Comparison of ENCODE assay signal across 14 mouse cellular contexts in the genomic region with DNA sequence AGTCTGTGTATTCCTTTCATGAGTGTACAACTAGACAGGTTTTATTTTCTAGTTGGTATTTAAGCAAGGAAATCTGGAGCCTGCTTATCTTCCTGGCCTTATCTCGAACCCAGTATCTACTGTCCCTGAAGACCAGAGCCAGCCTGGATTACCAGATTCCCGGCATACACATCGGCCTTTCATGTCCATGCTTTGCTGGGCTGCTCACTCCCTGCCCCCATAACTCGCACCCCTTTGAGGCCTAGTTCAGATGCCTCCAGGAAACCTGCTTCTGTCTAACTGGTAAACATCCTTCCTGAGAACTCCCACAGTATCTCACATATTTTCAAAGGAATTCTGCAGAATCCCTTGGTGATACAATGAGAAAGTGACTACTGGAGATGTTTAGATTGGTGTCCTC. TPM values are rescaled to one million over a fixed set of nuclear protein-coding genes. Genes with fewer than 3 reads are reported as not detected.
A peak's percentile ranks its signal among the peaks of the same experiment; 100 is the strongest.
DNase-seq lines count a peak whose midpoint lies in the region; ATAC-seq and TF ChIP-seq lines count a peak whose summit lies in the region.
"Had no signal": no experiment of that assay in that cellular context is flagged by ENCODE, and none has a peak within 500 bp of the region (broad histone marks: within the 10 kb centered on the region; RNA-seq: fewer than 3 reads in every experiment).

No protein-coding gene starts in this region.

- intact Hi-C loops in heart, postnatal 36 days (cut with DNase I), result no loop called here

- H3K9ac ChIP-seq in heart, embryonic 12.5 days, result no peak overlapping the region
- no peak overlapping the region for H3K9ac ChIP-seq in embryonic facial prominence, embryonic 13.5 days
- H3K9ac ChIP-seq in limb, embryonic 14.5 days (ENCODE audit: low read depth, low read length, severe bottlenecking), result no peak overlapping the region

- no peaks in the 10 kb centered on the region for H3K9me3 ChIP-seq in heart, embryonic 12.5 days (replicated peaks)
- no peaks in the 10 kb centered on the region for H3K9me3 ChIP-seq in embryonic facial prominence, embryonic 13.5 days
- no peaks in the 10 kb centered on the region for H3K9me3 ChIP-seq in limb, embryonic 14.5 days (ENCODE audit: control insufficient read depth, low read length)

- no peak for TF ChIP-seq CTCF in layer of hippocampus, adult 2 months (conservative IDR thresholded peaks at IDR 0.05)

- no peaks in the 10 kb centered on the region for H3K36me3 ChIP-seq in heart, embryonic 12.5 days
- H3K36me3 ChIP-seq in embryonic facial prominence, embryonic 13.5 days, result 0 out of 2 replicates have a peak, but pooled peaks cover 3% of the 10 kb centered on the region
- H3K36me3 ChIP-seq in limb, embryonic 14.5 days (ENCODE audit: control insufficient read depth, insufficient read depth, low read length), result no peaks in the 10 kb centered on the region; the same call in 1 of the 2 replicates

- no peak overlapping the region for H3K4me3 ChIP-seq in heart, embryonic 12.5 days
- H3K4me3 ChIP-seq in layer of hippocampus, adult 2 months, result no peak overlapping the region
- H3K4me3 ChIP-seq in embryonic facial prominence, embryonic 13.5 days, result no peak overlapping the region
- H3K4me3 ChIP-seq in limb, embryonic 14.5 days (replicated peaks; ENCODE audit: low read length), result no peak overlapping the region
- H3K4me3 ChIP-seq: left cerebral cortex, adult 2 months had no signal

- WGBS in heart, embryonic 12.5 days, result 13% methylated on average over 4 of the region's 4 CpGs
- 21% methylated on average over 4 of the region's 4 CpGs for WGBS in embryonic facial prominence, embryonic 13.5 days
- 41% methylated on average over 4 of the region's 4 CpGs for WGBS in limb, embryonic 14.5 days

- H3K4me2 ChIP-seq in heart, embryonic 12.5 days, result no peak overlapping the region
- H3K4me2 ChIP-seq in embryonic facial prominence, embryonic 13.5 days, result no peak overlapping the region
- no peak overlapping the region for H3K4me2 ChIP-seq in limb, embryonic 14.5 days (replicated peaks; ENCODE audit: low read depth, low read length, severe bottlenecking)

- H3K27ac ChIP-seq in heart, embryonic 12.5 days (ENCODE audit: poor library complexity, severe bottlenecking), result peak overlapping the region; percentile 45
- peak overlapping the region; percentile 12; the same call in 1 of the 2 replicates for H3K27ac ChIP-seq in layer of hippocampus, adult 2 months
- H3K27ac ChIP-seq in embryonic facial prominence, embryonic 13.5 days, result peak overlapping the region; percentile 83
- peak overlapping the region; percentile 30; the same call in 1 of the 2 replicates for H3K27ac ChIP-seq in limb, embryonic 14.5 days (replicated peaks; ENCODE audit: low read depth, low read length)
- H3K27ac ChIP-seq: left cerebral cortex, adult 2 months had no signal

- 0 out of 2 replicates have a peak, but pooled peaks have one; percentile 6 for ATAC-seq in heart, embryonic 12.5 days (ENCODE audit: insufficient number of reproducible peaks, low FRiP score)
- ATAC-seq in embryonic facial prominence, embryonic 13.5 days (ENCODE audit: insufficient number of reproducible peaks, insufficient read depth, low FRiP score, low TSS enrichment, low read depth), result no peak
- ATAC-seq in limb, embryonic 14.5 days (ENCODE audit: low FRiP score, low read depth), result no peak

- DNase-seq in heart, postnatal 36 days, result no peak
- DNase-seq in layer of hippocampus, adult 2 months (ENCODE audit: low spot score in 2 of 2), result no peak
- no peak for DNase-seq in layer of hippocampus, postnatal 14 days (ENCODE audit: low spot score in 2 of 2)
- DNase-seq in limb, embryonic 14.5 days (ENCODE audit: low spot score), result no peak
- no peak for DNase-seq in thymus, postnatal 14 days
- no peak for DNase-seq in cerebellum, adult 9-10 months
- DNase-seq: kidney, adult 9 months; spleen, adult 18-20 months; thymus, postnatal 25 days had no signal

- peaks cover 18% of the 10 kb centered on the region for H3K4me1 ChIP-seq in heart, embryonic 12.5 days (replicated peaks)
- peaks cover 67% of the 10 kb centered on the region for H3K4me1 ChIP-seq in embryonic facial prominence, embryonic 13.5 days
- H3K4me1 ChIP-seq in limb, embryonic 14.5 days (ENCODE audit: control insufficient read depth, insufficient read depth, low read length), result peaks cover 49% of the 10 kb centered on the region

- no peaks in the 10 kb centered on the region for H3K27me3 ChIP-seq in heart, embryonic 12.5 days (replicated peaks)
- no peaks in the 10 kb centered on the region for H3K27me3 ChIP-seq in embryonic facial prominence, embryonic 13.5 days
- no peaks in the 10 kb centered on the region for H3K27me3 ChIP-seq in limb, embryonic 14.5 days (ENCODE audit: control insufficient read depth, insufficient read depth, low read length)

- no peak for TF ChIP-seq POLR2A in limb, embryonic 14.5 days (IDR thresholded peaks at IDR 0.05; ENCODE audit: borderline replicate concordance, extremely low read depth, insufficient read depth, insufficient read length)

RNA-seq across cellular contexts. Expression of gene Cpa1, which starts 26.3 kb away (rescaled TPM):
- polyA plus RNA-seq in heart, embryonic 12.5 days (2016; fragmentation: Nextera tagmentation; extraction: Ambion mirVana), result 1.8 and 2.0 TPM in 2 replicates
- under 1 TPM in 1 of 2 experiments, not detected in 1; 0.27 TPM for total RNA-seq in heart, postnatal 36 days (2021)
- not detected for total RNA-seq in layer of hippocampus, adult 2 months (2021)
- total RNA-seq in layer of hippocampus, postnatal 14 days (2021), result not detected
- polyA plus RNA-seq in embryonic facial prominence, embryonic 13.5 days (2015; fragmentation: Nextera tagmentation; extraction: Ambion mirVana), result 0.34 and 0.87 TPM in 2 replicates
- polyA plus RNA-seq in limb, embryonic 14.5 days (2012; rRNA removed), result 1.4 and 2.8 TPM in 2 replicates
- 1.1 and 1.3 TPM in 2 replicates for polyA plus RNA-seq in limb, embryonic 14.5 days (2014; fragmentation: Nextera tagmentation; extraction: Ambion mirVana)
- total RNA-seq: common myeloid progenitor, adult 5-6 weeks; left cerebral cortex, adult 2 months; megakaryocyte progenitor cell, adult 5-6 weeks had no signal

RNA-seq across cellular contexts. Expression of gene Cep41, which starts 28.3 kb away (rescaled TPM):
- 11.9 TPM in 2 replicates for polyA plus RNA-seq in heart, embryonic 12.5 days (2016; fragmentation: Nextera tagmentation; extraction: Ambion mirVana)
- total RNA-seq in heart, postnatal 36 days (2021), result 1 to 10 TPM; 2.5 to 2.7 TPM
- 1 to 10 TPM; 7.3 to 7.7 TPM for total RNA-seq in layer of hippocampus, adult 2 months (2021)
- total RNA-seq in layer of hippocampus, postnatal 14 days (2021), result 1 to 10 TPM; 4.9 to 6.7 TPM
- 23.4 and 23.9 TPM in 2 replicates for polyA plus RNA-seq in embryonic facial prominence, embryonic 13.5 days (2015; fragmentation: Nextera tagmentation; extraction: Ambion mirVana)
- polyA plus RNA-seq in limb, embryonic 14.5 days (2012; rRNA removed), result 44.3 and 48.5 TPM in 2 replicates
- polyA plus RNA-seq in limb, embryonic 14.5 days (2014; fragmentation: Nextera tagmentation; extraction: Ambion mirVana), result 41.1 and 50.9 TPM in 2 replicates

RNA-seq across cellular contexts. Expression of gene Cpa5, which starts 54.5 kb away (rescaled TPM):
- polyA plus RNA-seq in heart, embryonic 12.5 days (2016; fragmentation: Nextera tagmentation; extraction: Ambion mirVana), result 1.1 and 1.9 TPM in 2 replicates
- total RNA-seq in heart, postnatal 36 days (2021), result not detected
- total RNA-seq in layer of hippocampus, adult 2 months (2021), result not detected
- not detected for total RNA-seq in layer of hippocampus, postnatal 14 days (2021)
- 0.12 and 0.28 TPM in 2 replicates for polyA plus RNA-seq in embryonic facial prominence, embryonic 13.5 days (2015; fragmentation: Nextera tagmentation; extraction: Ambion mirVana)
- 0.81 and 0.87 TPM in 2 replicates for polyA plus RNA-seq in limb, embryonic 14.5 days (2012; rRNA removed)
- 0.57 and 0.99 TPM in 2 replicates for polyA plus RNA-seq in limb, embryonic 14.5 days (2014; fragmentation: Nextera tagmentation; extraction: Ambion mirVana)
- total RNA-seq: common myeloid progenitor, adult 5-6 weeks; left cerebral cortex, adult 2 months; megakaryocyte progenitor cell, adult 5-6 weeks had no signal

RNA-seq across cellular contexts. Expression of gene Mest, which starts 58.1 kb away (rescaled TPM):
- polyA plus RNA-seq in heart, embryonic 12.5 days (2016; fragmentation: Nextera tagmentation; extraction: Ambion mirVana), result 3,424 and 3,742 TPM in 2 replicates
- 10 to 100 TPM; 12.0 to 15.5 TPM for total RNA-seq in heart, postnatal 36 days (2021)
- 10 to 100 TPM; 45.2 to 47.5 TPM for total RNA-seq in layer of hippocampus, adult 2 months (2021)
- 10 to 100 TPM; 72.8 to 77.3 TPM for total RNA-seq in layer of hippocampus, postnatal 14 days (2021)
- polyA plus RNA-seq in embryonic facial prominence, embryonic 13.5 days (2015; fragmentation: Nextera tagmentation; extraction: Ambion mirVana), result 874 and 912 TPM in 2 replicates
- 3,348 and 4,195 TPM in 2 replicates for polyA plus RNA-seq in limb, embryonic 14.5 days (2012; rRNA removed)
- 2,178 and 2,321 TPM in 2 replicates for polyA plus RNA-seq in limb, embryonic 14.5 days (2014; fragmentation: Nextera tagmentation; extraction: Ambion mirVana)

Comparison
In these comparisons a context has a peak if more than half of its experiments do, and no peak if none do; other contexts are left out.
1. H3K27ac ChIP-seq: peak in every context shown above with its lines; median percentile 83 in embryonic facial prominence, embryonic 13.5 days; 45 in heart, embryonic 12.5 days; 30 in limb, embryonic 14.5 days; 12 in layer of hippocampus, adult 2 months.